Mouse (Mus musculus): ENCODE data around the gene Krt17.

- TF ChIP-seq CTCF (IDR thresholded peaks at IDR 0.05; ENCODE audit: low read depth) (no peak), EP300 (IDR thresholded peaks at IDR 0.05; ENCODE audit: low read depth) (no peak)
Observed at GRCm38 (mm10) chr11:100275466-100275865, 14.6 kb upstream of the Krt17 start.
